Mouse (Mus musculus) midbrain, embryonic 11.5 days (tissue): ENCODE measurements around the gene Yipf7. TPM values are rescaled to one million over a fixed set of nuclear protein-coding genes. Genes with fewer than 3 reads are reported as not detected.

Experiments
- ATAC-seq: fragments of 200-750 bp; cut with Nextera tagmentation; 2 replicates; pipeline ENCODE4 v1.8.0; 2017; ENCODE audit warnings: moderate TSS enrichment, moderate library complexity; ENCODE audit not compliant: low FRiP score
- DNase-seq: peaks from one replicate; pipeline ENCODE4 v3.0.0; 2015; ENCODE audit warnings: low spot score; ENCODE audit errors: missing footprints
- H3K27ac ChIP-seq: fragments of 300-500 bp; sonication (generic); 2 replicates; pipeline ENCODE4 v1.5.1; 2014; ENCODE audit warnings: low read depth, low read length
- H3K27me3 ChIP-seq: fragments of 300-500 bp; sonication (generic); 2 replicates; pipeline ENCODE4 v1.6.1; 2014; ENCODE audit warnings: mild to moderate bottlenecking, low read length, moderate library complexity, mixed read lengths; ENCODE audit not compliant: control insufficient read depth, insufficient read depth
- H3K36me3 ChIP-seq: fragments of 300-500 bp; sonication (generic); 2 replicates; pipeline ENCODE4 v1.6.1; 2014; ENCODE audit warnings: mild to moderate bottlenecking, low read length, moderate library complexity, mixed read lengths; ENCODE audit not compliant: control insufficient read depth, insufficient read depth
- H3K4me1 ChIP-seq: fragments of 300-500 bp; sonication (generic); 2 replicates; pipeline ENCODE4 v1.6.1; 2014; ENCODE audit warnings: low read length; ENCODE audit not compliant: control insufficient read depth, insufficient read depth
- H3K4me2 ChIP-seq: fragments of 300-500 bp; sonication (generic); 2 replicates; pipeline ENCODE4 v1.6.1; 2014; ENCODE audit warnings: mild to moderate bottlenecking, moderate library complexity
- H3K4me3 ChIP-seq: fragments of 300-500 bp; sonication (generic); 2 replicates; pipeline ENCODE4 v1.5.1; 2014; ENCODE audit warnings: low read depth, low read length
- H3K9ac ChIP-seq: fragments of 300-500 bp; sonication (generic); 2 replicates; pipeline ENCODE4 v1.6.1; 2014; ENCODE audit warnings: low read length
- H3K9me3 ChIP-seq: fragments of 300-500 bp; sonication (generic); 2 replicates; pipeline ENCODE4 v1.6.1; 2016; ENCODE audit warnings: low read length; ENCODE audit not compliant: control insufficient read depth
- WGBS: fragments of 180-500 bp; shearing (Covaris S2); extraction: QIAGEN DNeasy Blood & Tissue Kit; methylation state at CpG from one replicate; pipeline ENCODE4 v1.1.7; 2014; 5-methylcytosine and 5-hydroxymethylcytosine counted together
- polyA plus RNA-seq: library from polyadenylated mRNA; unstranded; fragments of >200 nt; fragmentation: Nextera tagmentation; extraction: Ambion mirVana; gene quantifications from 2 replicates; pipeline ENCODE4 v1.2.1, GENCODE M21; 2014

Yipf7 gene
- polyA plus RNA-seq, 1 experiment from 2014 or later, result not detected

DNA sequence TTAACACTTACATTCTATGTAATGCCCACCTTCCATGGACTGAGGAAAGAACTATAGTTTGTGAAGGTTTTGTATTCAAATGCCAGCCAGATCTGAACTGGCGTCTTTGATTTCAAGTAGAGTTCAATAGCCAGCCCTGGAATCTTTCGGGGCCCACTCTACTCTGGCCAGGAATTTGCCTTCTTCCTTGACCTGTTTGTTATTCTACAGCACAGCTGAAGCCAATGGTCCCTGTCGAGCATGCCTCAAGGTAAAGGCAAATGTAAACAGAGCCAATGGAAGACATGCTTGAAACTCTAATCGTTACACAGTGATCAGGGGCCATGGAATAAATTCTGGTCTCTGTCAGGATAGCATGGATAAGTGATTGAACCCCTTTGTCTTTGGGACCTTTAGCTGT, 30.2 kb downstream of the Yipf7 start:
- Histone ChIP-seq H3K4me3 (no peak overlapping the region), H3K27me3 (no peaks in the 10 kb centered on the region), H3K9me3 (no peaks in the 10 kb centered on the region), H3K9ac (no peak overlapping the region), H3K4me2 (no peak overlapping the region), H3K4me1 (no peaks in the 10 kb centered on the region), H3K27ac (no peak overlapping the region), H3K36me3 (no peaks in the 10 kb centered on the region)
- no peak for DNase-seq
- ATAC-seq, result no peak
- 71% methylated on average over 4 of the region's 4 CpGs for WGBS

DNA sequence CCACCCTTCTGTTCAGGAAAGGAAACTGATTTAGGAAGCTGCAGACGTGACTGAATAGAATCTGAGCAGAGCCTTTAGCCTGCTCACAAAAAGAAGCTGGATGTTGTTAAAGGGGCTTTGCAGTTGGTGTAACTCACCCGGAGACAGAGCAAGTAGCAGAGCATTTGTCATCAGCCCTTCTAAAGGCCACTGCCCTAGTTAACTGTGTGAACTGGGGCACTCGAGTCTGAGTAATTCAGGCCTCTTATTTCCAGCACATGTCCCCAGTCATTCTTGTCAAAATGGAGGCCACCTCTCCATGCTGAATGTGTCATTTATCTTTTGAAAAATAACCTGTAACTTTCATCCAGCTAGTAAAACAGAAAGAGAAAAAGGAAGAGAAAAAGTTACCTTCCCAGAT, 30.8 kb downstream of the Yipf7 start:
- no peaks in the 10 kb centered on the region for H3K27me3 ChIP-seq
- H3K4me1 ChIP-seq, result no peaks in the 10 kb centered on the region
- no peak for DNase-seq
- WGBS, result 55% methylated on average over 3 of the region's 3 CpGs
- no peaks in the 10 kb centered on the region for H3K36me3 ChIP-seq
- no peak overlapping the region for H3K27ac ChIP-seq
- H3K4me3 ChIP-seq, result no peak overlapping the region
- H3K9ac ChIP-seq, result no peak overlapping the region
- no peak overlapping the region for H3K4me2 ChIP-seq
- no peak for ATAC-seq
- no peaks in the 10 kb centered on the region for H3K9me3 ChIP-seq

GRCm38 (mm10) chr5:69507045-69507444, 35.4 kb downstream of the Yipf7 start:
- Histone ChIP-seq H3K4me2 (no peak overlapping the region), H3K4me3 (no peak overlapping the region), H3K27ac (no peak overlapping the region), H3K36me3 (no peaks in the 10 kb centered on the region), H3K4me1 (no peaks in the 10 kb centered on the region), H3K9me3 (no peaks in the 10 kb centered on the region), H3K9ac (no peak overlapping the region), H3K27me3 (no peaks in the 10 kb centered on the region)
- DNase-seq (no peak), ATAC-seq (no peak)
- 88% methylated on average over 3 of the region's 3 CpGs for WGBS

DNA sequence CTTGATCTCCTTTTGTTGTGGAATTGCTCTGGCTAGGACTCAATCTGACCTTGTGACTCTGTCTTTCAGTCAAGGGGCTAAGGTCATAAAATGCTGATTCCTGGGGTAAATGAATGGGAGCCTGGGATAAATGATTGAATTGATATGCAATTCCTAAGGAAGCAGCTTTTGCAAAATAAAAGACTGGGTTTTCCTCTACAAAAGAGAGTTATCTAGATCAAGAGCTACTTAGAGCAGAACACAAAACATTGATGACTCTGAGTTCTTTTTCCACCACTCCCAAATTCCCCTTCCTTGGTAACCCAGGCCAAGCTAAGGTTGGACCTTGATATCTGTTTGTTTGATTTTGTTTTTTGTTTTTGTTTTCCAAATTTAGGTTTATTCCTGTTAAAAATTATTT, 53.4 kb downstream of the Yipf7 start:
- no peaks in the 10 kb centered on the region for H3K9me3 ChIP-seq
- no peak overlapping the region for H3K4me3 ChIP-seq
- DNase-seq (no peak), ATAC-seq (no peak)
- H3K27me3 ChIP-seq, result no peaks in the 10 kb centered on the region
- H3K9ac ChIP-seq, result no peak overlapping the region
- no peak overlapping the region for H3K4me2 ChIP-seq
- no peak overlapping the region for H3K27ac ChIP-seq
- H3K36me3 ChIP-seq, result no peaks in the 10 kb centered on the region
- no peaks in the 10 kb centered on the region for H3K4me1 ChIP-seq

DNA sequence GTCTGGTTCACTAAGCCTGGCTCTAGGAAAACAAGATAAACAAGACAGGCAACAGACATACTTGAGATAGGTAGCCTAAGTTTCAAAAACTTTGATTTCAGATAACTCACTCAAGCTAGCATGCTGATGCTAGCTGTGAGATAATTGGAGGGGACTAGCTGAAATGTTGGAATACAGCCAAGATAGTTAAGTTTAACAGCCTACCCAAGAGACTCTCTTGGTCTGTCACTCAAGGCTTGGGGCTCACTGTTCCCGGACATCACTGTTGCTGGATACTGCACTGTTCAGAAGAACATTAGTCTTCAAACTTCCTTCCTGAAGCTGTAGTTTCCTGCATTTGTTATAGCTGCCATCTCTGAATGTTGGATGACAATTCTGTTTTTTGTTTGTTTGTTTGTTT, 74.9 kb downstream of the Yipf7 start:
- Histone ChIP-seq H3K4me1 (no peaks in the 10 kb centered on the region), H3K4me3 (no peak overlapping the region), H3K9me3 (no peaks in the 10 kb centered on the region), H3K4me2 (no peak overlapping the region), H3K27ac (no peak overlapping the region), H3K36me3 (no peaks in the 10 kb centered on the region), H3K27me3 (no peaks in the 10 kb centered on the region), H3K9ac (no peak overlapping the region)
- ATAC-seq (no peak), DNase-seq (no peak)
- 82% methylated on average over 1 of the region's 1 CpGs for WGBS

Other genes starting within 250 kb of the Yipf7 start
- 2.5 and 2.6 TPM in 2 replicates for gene Kctd8, start 201.0 kb downstream of the Yipf7 start, polyA plus RNA-seq
- 47.8 and 47.9 TPM in 2 replicates for gene Guf1, start 14.3 kb upstream of the Yipf7 start, polyA plus RNA-seq
- gene Gnpda2, start 49.7 kb upstream of the Yipf7 start, polyA plus RNA-seq, result 27.9 and 29.3 TPM in 2 replicates